Mouse (Mus musculus) CH12.LX (cell line): ENCODE measurements around the gene Pf4. TPM values are rescaled to one million over a fixed set of nuclear protein-coding genes. Genes with fewer than 3 reads are reported as not detected.

ENCODE experiments used
- DNase-seq: peaks from one replicate; pipeline ENCODE4 v3.0.0-alpha.2; 2013; ENCODE audit errors: extremely low read depth
- H3K27ac ChIP-seq: 2 replicates; pipeline ENCODE4 v1.5.1; 2012; ENCODE audit warnings: low read depth, mild to moderate bottlenecking, control low read depth, moderate library complexity; ENCODE audit not compliant: insufficient read depth
- H3K27me3 ChIP-seq: replicated peaks from 2 replicates; pipeline ENCODE3; 2012; ENCODE audit warnings: inconsistent platforms
- H3K36me3 ChIP-seq, 2 experiments: replicated peaks in 1 of 2; 2 replicates each; pipeline versions ENCODE3 to v1.6.1; 2012; ENCODE audit warnings: inconsistent platforms in 1 of 2, low read length in 1 of 2, mild to moderate bottlenecking in 1 of 2, mixed read lengths in 1 of 2, moderate library complexity in 1 of 2; ENCODE audit not compliant: control insufficient read depth in 1 of 2, insufficient read depth in 1 of 2
- H3K4me1 ChIP-seq, 2 experiments: 2 replicates each; pipeline ENCODE4 v1.6.1; 2012; ENCODE audit warnings: inconsistent platforms in 1 of 2, moderate library complexity in 1 of 2; ENCODE audit not compliant: insufficient read depth in 2 of 2, control insufficient read depth in 1 of 2
- H3K4me2 ChIP-seq: 2 replicates; pipeline ENCODE4 v1.6.1; 2012; ENCODE audit warnings: low read depth, mild to moderate bottlenecking, control low read depth; ENCODE audit not compliant: poor library complexity, insufficient read depth, severe bottlenecking
- H3K4me3 ChIP-seq, 3 experiments: fragments of 150-350 bp in 1 of 3; sonication (generic) in 1 of 3; replicated peaks in 1 of 3; 2 replicates each; pipeline versions ENCODE3 to v1.5.1; 2011 to 2012; ENCODE audit warnings: low read depth in 2 of 3, low read length in 2 of 3, mild to moderate bottlenecking in 2 of 3, moderate library complexity in 2 of 3, control low read depth in 1 of 3, improper control_type of control experiment in 1 of 3, inconsistent platforms in 1 of 3, mixed read lengths in 1 of 3; ENCODE audit not compliant: poor library complexity in 1 of 3
- H3K79me2 ChIP-seq: replicated peaks from 2 replicates; pipeline ENCODE4 v1.6.1; 2012; ENCODE audit warnings: mild to moderate bottlenecking, moderate library complexity; ENCODE audit not compliant: control insufficient read depth, poor library complexity, insufficient read depth, severe bottlenecking; ENCODE audit errors: extremely low read depth
- H3K9ac ChIP-seq: 2 replicates; pipeline ENCODE4 v1.6.1; 2012; ENCODE audit warnings: low read depth, mild to moderate bottlenecking, control low read depth, moderate library complexity; ENCODE audit not compliant: insufficient read depth
- H3K9me3 ChIP-seq: replicated peaks from 2 replicates; pipeline ENCODE3; 2012; ENCODE audit warnings: low read length, inconsistent platforms, mixed read lengths
- BHLHE40 ChIP-seq: IDR thresholded peaks from 2 replicates; pipeline ENCODE4 v1.6.1; 2011; ENCODE audit warnings: mild to moderate bottlenecking, low read depth, low read length, improper control_type of control experiment
- CHD1 ChIP-seq: IDR thresholded peaks from 2 replicates; pipeline ENCODE4 v1.6.1; 2012; ENCODE audit warnings: low read depth, low read length, improper control_type of control experiment, inconsistent platforms
- CTCF ChIP-seq, 2 experiments: IDR thresholded peaks in 1 of 2; conservative IDR thresholded peaks in 1 of 2; 2 replicates each; pipeline ENCODE4 v1.5.1; 2011 to 2012; ENCODE audit warnings: low read depth in 2 of 2, low read length in 2 of 2, improper control_type of control experiment in 1 of 2, inconsistent platforms in 1 of 2, mild to moderate bottlenecking in 1 of 2, moderate library complexity in 1 of 2
- ELF1 ChIP-seq: IDR thresholded peaks from 2 replicates; pipeline ENCODE4 v1.6.1; 2014; ENCODE audit warnings: low read depth, mild to moderate bottlenecking, inconsistent platforms, low read length, improper control_type of control experiment
- EP300 ChIP-seq: IDR thresholded peaks from 2 replicates; pipeline ENCODE4 v1.6.1; 2011; ENCODE audit warnings: low read length, improper control_type of control experiment
- GABPA ChIP-seq: IDR thresholded peaks from 2 replicates; pipeline ENCODE4 v1.6.1; 2012; ENCODE audit warnings: low read depth, low read length, improper control_type of control experiment, inconsistent platforms; ENCODE audit not compliant: insufficient replicate concordance
- IRF4 ChIP-seq: IDR thresholded peaks from 2 replicates; pipeline ENCODE4 v1.6.1; 2014; ENCODE audit warnings: low read depth, mild to moderate bottlenecking, inconsistent platforms, low read length, improper control_type of control experiment
- JUN ChIP-seq: IDR thresholded peaks from 2 replicates; pipeline ENCODE4 v1.6.1; 2011; ENCODE audit warnings: low read depth, mild to moderate bottlenecking, low read length, improper control_type of control experiment, moderate library complexity; ENCODE audit not compliant: insufficient read depth
- MAFK ChIP-seq: IDR thresholded peaks from 2 replicates; pipeline ENCODE4 v1.6.1; 2011; ENCODE audit warnings: low read length, improper control_type of control experiment; ENCODE audit not compliant: insufficient replicate concordance
- MAZ ChIP-seq: IDR thresholded peaks from 2 replicates; pipeline ENCODE4 v1.6.1; 2012; ENCODE audit warnings: low read depth, mild to moderate bottlenecking, inconsistent platforms, low read length, improper control_type of control experiment, moderate library complexity
- MXI1 ChIP-seq: IDR thresholded peaks from 2 replicates; pipeline ENCODE4 v1.6.1; 2011; ENCODE audit warnings: mild to moderate bottlenecking, low read depth, low read length, improper control_type of control experiment
- NELFE ChIP-seq: IDR thresholded peaks from 2 replicates; pipeline ENCODE4 v1.6.1; 2011; ENCODE audit warnings: low read depth, low read length, improper control_type of control experiment
- NRF1 ChIP-seq: IDR thresholded peaks from 2 replicates; pipeline ENCODE4 v1.6.1; 2014; ENCODE audit warnings: low read depth, mild to moderate bottlenecking, inconsistent platforms, low read length, improper control_type of control experiment, moderate library complexity
- PAX5 ChIP-seq: IDR thresholded peaks from 2 replicates; pipeline ENCODE4 v1.6.1; 2012; ENCODE audit warnings: low read length, inconsistent platforms, mixed read lengths
- POLR2A ChIP-seq: IDR thresholded peaks from 2 replicates; pipeline ENCODE4 v1.6.1; 2011; ENCODE audit warnings: low read depth, mild to moderate bottlenecking, improper control_type of control experiment, low read length
- POLR2AphosphoS2 ChIP-seq: IDR thresholded peaks from 2 replicates; pipeline ENCODE4 v1.6.1; 2011; ENCODE audit warnings: low read depth, low read length, improper control_type of control experiment
- RAD21 ChIP-seq: IDR thresholded peaks from 2 replicates; pipeline ENCODE4 v1.6.1; 2011; ENCODE audit warnings: low read depth, mild to moderate bottlenecking, low read length, improper control_type of control experiment, moderate library complexity
- SMC3 ChIP-seq: IDR thresholded peaks from 2 replicates; pipeline ENCODE4 v1.6.1; 2011; ENCODE audit warnings: low read depth, low read length, improper control_type of control experiment
- USF2 ChIP-seq: conservative IDR thresholded peaks from 2 replicates; pipeline ENCODE4 v1.6.1; 2011; ENCODE audit warnings: low read depth, low read length, improper control_type of control experiment
- ZC3H11A ChIP-seq: IDR thresholded peaks from 2 replicates; pipeline ENCODE4 v1.6.1; 2012; ENCODE audit warnings: low read depth, mild to moderate bottlenecking, inconsistent platforms, low read length, improper control_type of control experiment
- ZKSCAN1 ChIP-seq: IDR thresholded peaks from 2 replicates; pipeline ENCODE4 v1.6.1; 2012; ENCODE audit warnings: low read depth, inconsistent platforms, low read length, improper control_type of control experiment, borderline replicate concordance
- ZMIZ1 ChIP-seq: IDR thresholded peaks from 2 replicates; pipeline ENCODE4 v1.6.1; 2012; ENCODE audit warnings: low read depth, mild to moderate bottlenecking, inconsistent platforms, low read length, improper control_type of control experiment
- dilution Hi-C: fragments of 300-500 bp; cut with MboI; formaldehyde crosslinking; loops from 2 replicates; pipeline ENCODE4 v1.14.3; 2020; ENCODE audit warnings: low sequenced_read_pairs; ENCODE audit not compliant: extremely low pct_unique_long_range_greater_than_20kb, extremely low pct_ligation_motif_present
- in situ Hi-C: fragments of 300-500 bp; cut with MboI; formaldehyde crosslinking; loops from 3 replicates; pipeline ENCODE4 v1.14.3; 2019; ENCODE audit warnings: low sequenced_read_pairs, low pct_ligation_motif_present, low pct_unique_long_range_greater_than_20kb, mixed read lengths
- polyA plus RNA-seq: library from polyadenylated mRNA; unstranded; fragments of >175 nt; gene quantifications from 2 replicates; pipeline ENCODE4 v1.2.1, GENCODE M21; 2012; ENCODE audit warnings: low read depth; ENCODE audit not compliant: insufficient read length
- total RNA-seq, 2 experiments: library from RNA; depleted of rRNA; stranded (reverse); fragments of 300-350 nt in 1 of 2; fragments of >200 nt in 1 of 2; gene quantifications; 2 replicates each; pipeline ENCODE4 v1.2.3; 2012 to 2014

The Pf4 gene
- total and polyA plus RNA-seq, 3 experiments: not detected

- Histone ChIP-seq H3K4me3 (no peak overlapping the region), H3K79me2 (no peaks in the 10 kb centered on the region), H3K4me1 (peaks cover 0 to 15% of the 10 kb centered on the region in 2 experiments; a peak in 2 of 4 replicates), H3K9ac (no peak overlapping the region), H3K27me3 (no peaks in the 10 kb centered on the region), H3K9me3 (no peaks in the 10 kb centered on the region), H3K36me3 (no peaks in the 10 kb centered on the region), H3K27ac (no peak overlapping the region), H3K4me2 (no peak overlapping the region)
- no peak for DNase-seq
- in situ Hi-C loops: no loop called here
- TF ChIP-seq MAZ: no peak
- TF ChIP-seq NELFE: no peak
- TF ChIP-seq POLR2A: no peak
- no peak for TF ChIP-seq USF2
- TF ChIP-seq IRF4: peak; percentile 65; the same call in 1 of the 2 replicates
- TF ChIP-seq EP300: peak; percentile 53; the same call in 1 of the 2 replicates
- peak; percentile 100 for TF ChIP-seq MAFK
- TF ChIP-seq JUN: no peak
- TF ChIP-seq PAX5: no peak
- dilution Hi-C loops: no loop called here
Measured at GRCm38 (mm10) chr5:90771369-90771768, 866 bp upstream of the Pf4 start.

- Histone ChIP-seq H3K9me3 (no peaks in the 10 kb centered on the region), H3K4me2 (no peak overlapping the region), H3K4me3 (no peak overlapping the region), H3K79me2 (no peaks in the 10 kb centered on the region), H3K27me3 (no peaks in the 10 kb centered on the region), H3K9ac (no peak overlapping the region), H3K27ac (no peak overlapping the region), H3K36me3 (no peaks in the 10 kb centered on the region), H3K4me1 (peaks cover 0 to 10% of the 10 kb centered on the region in 2 experiments; a peak in 2 of 4 replicates)
- dilution Hi-C loops (no loop called here), in situ Hi-C loops (no loop called here)
- no peak for DNase-seq
- TF ChIP-seq GABPA: no peak
- TF ChIP-seq MXI1: no peak
- no peak for TF ChIP-seq ELF1
- no peak for TF ChIP-seq NRF1
- no peak for TF ChIP-seq SMC3
- no peak for TF ChIP-seq ZC3H11A
- TF ChIP-seq POLR2AphosphoS2: no peak
- no peak for TF ChIP-seq RAD21
- TF ChIP-seq NELFE: no peak
- TF ChIP-seq PAX5: no peak
- TF ChIP-seq ZMIZ1: no peak
- TF ChIP-seq CHD1: no peak
- no peak for TF ChIP-seq MAZ
- TF ChIP-seq CTCF (conservative IDR thresholded peaks at IDR 0.05 in 1 of 2, IDR thresholded peaks at IDR 0.05 in 1 of 2; ENCODE audit: low read depth in 2 of 2, low read length in 2 of 2): no peak
- TF ChIP-seq IRF4: no peak
- no peak for TF ChIP-seq ZKSCAN1
- no peak for TF ChIP-seq BHLHE40
- TF ChIP-seq, all 38 proteins: peak for 0
Measured at GRCm38 (mm10) chr5:90775562-90775961, 3.3 kb downstream of the Pf4 start.
